Mouse (Mus musculus) frontal cortex, postnatal 36 days (tissue): ENCODE data around the gene Ikzf1.

Experiments
- DNase-seq, 2 experiments: peaks; one replicate each; pipeline ENCODE4 v3.0.0; 2022; ENCODE audit warnings: low spot score in 2 of 2

Gene Ikzf1

DNA sequence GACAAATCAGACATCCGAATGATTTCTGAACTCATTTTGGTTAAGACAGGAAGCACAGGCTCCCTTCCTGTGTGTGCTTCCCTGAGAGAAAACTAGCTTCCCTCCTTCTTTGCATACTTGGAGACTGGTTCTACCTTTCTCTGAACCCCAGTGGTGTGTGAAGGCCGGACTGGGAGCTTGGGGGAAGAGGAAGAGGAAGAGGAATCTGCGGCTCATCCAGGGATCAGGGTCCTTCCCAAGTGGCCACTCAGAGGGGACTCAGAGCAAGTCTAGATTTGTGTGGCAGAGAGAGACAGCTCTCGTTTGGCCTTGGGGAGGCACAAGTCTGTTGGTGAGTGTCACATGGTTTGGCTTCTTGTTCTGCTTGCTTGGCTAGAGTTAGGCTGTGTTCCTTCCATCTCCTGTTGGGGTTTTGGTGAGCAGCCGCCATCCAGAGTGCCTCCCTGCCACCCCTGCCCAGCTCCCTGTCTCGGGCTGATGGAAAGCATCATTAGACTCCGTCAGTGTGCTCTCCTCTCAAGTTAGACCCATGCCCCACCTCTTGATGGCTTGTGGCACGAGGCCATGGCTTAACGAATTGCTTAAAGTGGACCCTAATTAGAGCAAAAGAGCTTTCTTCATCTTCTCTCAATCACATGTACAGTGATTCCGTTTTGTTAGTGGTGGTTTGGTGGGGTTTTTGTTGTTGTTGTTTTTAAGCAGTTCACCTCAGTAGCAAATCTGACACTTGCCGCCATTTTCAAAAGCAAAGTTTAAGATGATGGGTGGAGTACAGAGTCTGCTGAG lies 5.4 kb downstream of the Ikzf1 start:
- no peak for DNase-seq

DNA sequence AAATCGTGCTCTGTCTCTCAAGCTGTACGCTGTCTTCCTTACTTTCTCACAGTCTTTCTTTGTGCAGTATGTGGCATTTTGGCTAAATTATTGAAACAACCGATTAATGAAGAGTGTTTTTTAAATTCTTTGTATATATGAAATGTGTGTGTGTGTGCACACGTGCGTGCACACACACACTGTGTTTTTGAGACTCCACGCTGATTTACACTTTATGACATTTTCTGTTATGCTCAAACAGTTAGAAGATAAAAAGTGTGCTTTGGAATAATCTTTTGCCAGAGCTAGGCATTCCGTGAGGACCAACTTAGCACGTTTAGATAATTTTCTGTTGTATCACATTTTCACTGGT lies 6.0 kb downstream of the Ikzf1 start:
- no peak for DNase-seq

DNA sequence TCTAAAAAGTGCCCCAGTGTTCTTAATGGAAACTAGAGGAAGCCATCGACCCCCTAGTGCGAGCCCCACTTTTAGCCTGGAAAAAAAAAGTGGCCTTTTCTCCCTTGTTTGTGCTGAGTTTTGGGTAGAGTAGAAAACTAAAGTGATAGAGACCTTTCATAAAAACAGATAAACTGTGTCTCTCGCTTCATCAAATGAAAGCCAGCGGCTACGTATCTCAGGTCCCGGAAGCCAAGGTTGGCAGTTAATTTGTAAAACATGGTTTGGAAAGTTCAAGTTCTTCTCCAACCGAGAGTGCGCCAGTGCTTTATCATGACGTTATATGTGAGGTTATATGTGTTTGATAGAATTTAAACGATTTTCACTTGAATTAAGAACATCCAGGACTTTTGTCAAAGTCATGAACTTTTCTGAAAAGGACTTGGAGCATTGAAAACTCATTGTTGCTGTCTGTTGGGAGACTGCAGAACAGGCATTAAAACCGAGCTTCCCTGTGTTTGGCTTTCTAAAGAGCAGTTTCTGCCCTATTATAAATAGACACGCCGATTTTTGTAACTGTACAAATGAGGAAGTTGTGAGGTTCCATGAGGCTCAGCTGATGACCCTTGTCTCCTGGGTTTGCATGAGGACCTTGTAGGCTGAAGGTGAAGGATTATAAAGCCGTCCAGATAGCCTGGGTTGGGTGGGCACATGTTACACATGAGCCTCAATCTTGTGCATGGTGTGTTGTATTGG lies 6.7 kb downstream of the Ikzf1 start:
- DNase-seq = no peak

DNA sequence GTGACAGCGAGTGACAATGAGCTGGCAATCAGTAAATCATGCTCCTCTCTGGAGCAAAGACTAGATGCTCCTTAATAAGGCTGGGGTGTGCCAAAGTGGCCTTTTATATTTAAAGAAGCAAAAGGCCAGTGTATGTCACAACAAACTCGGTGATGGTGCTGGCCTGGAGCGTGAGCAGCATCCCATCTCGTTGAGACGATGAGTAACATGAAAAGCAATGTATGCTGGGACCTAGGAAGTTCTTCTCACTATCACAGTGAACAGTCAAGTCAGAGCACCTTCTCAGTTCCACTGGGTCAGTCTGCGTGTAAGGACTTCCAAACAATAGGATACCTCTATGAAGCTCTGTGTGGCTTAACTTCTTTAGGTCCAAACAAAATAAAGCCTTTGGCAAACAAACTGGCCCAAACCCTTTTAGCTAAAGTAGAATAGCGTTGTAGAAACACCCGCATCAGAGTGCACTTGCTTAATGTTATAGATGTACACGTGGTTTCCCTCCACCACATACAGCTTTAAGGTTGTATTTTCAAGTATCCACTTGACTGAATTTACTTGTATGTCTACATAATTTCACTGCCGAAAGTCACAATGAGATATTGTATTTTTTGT lies 7.9 kb downstream of the Ikzf1 start:
- no peak for DNase-seq

DNA sequence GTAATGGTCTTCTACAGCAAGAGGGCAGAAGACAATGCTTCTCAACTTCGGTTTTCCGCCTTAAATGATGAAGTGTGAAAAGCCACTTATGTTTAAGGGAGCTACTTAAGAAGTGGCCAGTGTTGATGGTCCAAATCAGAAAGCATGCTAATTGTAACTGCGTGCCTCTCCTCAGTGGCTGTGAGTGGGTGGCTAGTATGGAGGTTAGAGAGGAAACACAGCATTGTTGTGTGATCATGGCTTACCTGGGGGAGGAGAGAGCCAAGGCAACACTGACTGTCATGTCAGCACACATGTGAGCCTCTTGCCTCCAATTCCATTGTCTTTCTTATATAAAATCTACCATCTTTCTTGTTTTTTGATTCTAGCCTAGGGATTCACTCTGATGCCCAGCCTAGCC lies 8.6 kb downstream of the Ikzf1 start:
- no peak for DNase-seq

DNA sequence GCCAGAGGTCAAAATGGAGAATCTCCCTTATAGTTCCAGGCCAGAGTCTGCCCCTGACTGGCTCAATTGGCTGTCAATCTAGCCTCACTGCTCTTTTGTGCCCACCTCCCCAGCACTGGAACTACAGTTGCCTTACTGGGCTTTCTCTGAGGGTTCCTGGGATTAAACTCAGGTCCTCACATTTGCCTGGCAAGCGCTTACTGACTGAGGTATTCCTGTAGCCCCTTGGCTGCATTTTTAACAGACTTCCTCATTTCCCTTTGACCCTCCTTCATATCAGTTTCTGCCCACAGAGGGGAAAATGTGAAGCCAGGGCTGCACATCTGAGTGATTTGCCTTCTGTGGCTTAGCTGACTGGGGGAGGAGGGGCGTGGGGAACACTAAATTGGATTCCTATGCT lies 9.3 kb downstream of the Ikzf1 start:
- DNase-seq = no peak

DNA sequence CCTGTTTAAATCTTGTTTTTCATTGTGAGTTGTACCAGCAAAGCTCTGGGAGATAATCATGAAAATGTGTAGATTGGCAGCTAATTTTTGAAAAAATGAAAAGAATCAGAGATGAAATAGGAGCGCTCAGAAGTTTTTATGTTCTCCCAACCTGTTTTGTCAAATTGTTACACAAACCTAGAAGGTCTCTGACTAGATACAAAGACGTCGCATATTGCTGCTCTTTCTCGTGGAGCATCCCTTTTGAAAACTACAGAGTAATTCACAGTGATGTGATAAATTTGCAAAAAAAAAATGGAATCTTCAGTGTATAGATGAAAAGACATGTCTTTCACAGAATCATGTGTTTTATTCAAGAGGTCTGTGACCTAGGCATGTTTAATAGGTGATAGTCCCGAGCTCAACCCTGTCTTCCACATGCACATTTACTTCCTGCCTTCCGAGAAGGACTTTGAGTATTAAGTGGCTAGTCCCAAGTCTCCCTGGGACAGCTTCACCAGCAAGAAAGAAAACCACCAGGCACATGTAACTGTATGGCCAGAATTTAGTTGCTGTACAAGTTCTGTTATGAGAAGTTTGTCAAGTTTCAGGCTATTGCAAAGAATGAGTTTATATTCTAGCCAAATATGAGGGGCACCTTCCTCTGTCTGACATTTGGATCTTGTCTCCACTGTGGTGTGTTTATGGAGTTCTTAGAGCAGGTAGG lies 9.8 kb downstream of the Ikzf1 start:
- no peak for DNase-seq

DNA sequence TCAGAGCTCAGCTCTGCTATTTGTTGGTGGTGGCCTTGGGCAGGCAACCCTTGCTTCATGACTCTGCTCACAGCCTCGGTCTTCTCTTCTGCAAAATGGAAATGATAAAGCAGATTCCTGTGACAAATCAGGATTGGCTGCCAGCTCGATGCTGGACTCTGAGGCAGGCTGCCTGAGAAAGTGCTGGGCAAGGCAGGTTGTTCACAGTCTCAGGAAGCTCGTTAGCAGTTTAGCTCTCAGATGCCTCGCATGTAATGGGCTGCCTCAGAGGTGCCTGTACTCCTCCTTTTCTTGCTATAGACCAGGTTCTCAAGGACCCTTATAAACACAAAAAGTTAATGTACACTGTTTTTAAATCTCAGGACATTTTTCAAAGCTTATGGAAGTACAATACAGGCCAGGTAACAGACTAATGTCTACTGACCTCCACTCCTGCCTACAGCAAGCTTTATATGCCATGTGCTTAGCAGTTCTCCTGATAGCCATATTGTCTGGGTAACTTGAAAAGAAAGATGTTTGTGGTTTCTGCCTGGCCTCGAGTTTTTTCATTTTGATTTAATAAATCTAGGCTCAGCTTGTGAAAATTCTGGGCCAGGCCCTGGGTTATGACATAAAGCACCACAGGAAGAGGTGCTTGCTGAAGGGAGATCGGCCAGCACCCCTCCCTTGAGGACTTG lies 10.5 kb downstream of the Ikzf1 start:
- no peak for DNase-seq

DNA sequence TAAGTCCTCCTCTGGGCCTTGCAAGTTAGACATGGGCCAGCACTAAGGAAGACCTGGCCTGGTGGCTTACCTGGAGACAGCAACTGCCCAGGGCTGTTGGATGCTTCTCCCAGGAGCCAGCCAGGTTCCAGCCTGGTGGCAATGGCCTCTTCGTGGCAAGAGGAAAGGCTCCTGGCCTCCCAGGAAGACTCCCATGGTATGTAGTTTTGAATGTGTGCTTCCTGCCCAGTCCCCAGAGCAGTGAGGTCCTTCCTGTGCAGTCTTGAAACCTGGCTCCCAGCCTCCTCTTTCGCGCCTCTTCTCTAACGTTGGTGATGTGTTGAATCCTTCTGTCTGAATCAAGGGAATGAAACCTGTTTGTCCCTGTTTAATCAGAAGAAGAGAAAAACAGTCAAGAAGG lies 11.1 kb downstream of the Ikzf1 start:
- no peak for DNase-seq

DNA sequence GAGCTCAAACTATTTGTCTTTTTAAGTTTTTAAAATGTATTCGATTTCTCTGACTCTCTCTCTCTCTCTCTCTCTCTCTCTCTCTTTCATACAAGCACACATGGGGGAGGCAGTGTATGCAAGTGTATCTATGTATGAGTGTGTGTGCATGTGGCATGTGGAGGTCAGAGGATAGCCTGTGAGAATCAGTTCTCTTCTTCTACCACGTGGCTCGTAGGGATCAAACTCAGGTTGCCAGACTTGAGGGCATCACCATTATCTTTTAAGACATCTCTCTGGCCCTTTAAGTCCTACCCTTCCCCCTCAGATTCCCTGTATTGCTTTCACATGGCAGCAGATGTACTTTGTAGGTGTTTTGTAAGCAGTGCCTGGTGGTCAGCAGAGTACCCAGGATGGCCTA lies 12.0 kb downstream of the Ikzf1 start:
- DNase-seq = no peak

DNA sequence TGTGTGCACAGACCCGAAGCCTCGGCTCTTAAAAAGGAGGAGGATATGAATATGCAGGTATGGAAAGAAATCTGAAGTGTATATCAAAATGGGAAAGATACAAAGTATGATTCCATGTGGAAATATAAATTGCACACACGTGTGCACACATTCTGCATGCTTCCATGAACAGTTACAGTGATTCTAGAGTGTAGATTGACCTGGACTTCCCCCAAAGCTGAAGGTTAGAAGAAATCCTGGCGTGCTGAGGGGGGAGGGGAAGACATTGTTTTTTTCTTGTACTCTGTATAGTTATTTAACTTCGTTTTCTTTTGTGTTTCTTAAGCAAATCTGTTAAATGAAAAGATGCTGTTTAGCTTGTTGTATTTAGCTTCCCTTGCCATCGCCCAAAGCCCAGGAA lies 16.6 kb downstream of the Ikzf1 start:
- no peak for DNase-seq

DNA sequence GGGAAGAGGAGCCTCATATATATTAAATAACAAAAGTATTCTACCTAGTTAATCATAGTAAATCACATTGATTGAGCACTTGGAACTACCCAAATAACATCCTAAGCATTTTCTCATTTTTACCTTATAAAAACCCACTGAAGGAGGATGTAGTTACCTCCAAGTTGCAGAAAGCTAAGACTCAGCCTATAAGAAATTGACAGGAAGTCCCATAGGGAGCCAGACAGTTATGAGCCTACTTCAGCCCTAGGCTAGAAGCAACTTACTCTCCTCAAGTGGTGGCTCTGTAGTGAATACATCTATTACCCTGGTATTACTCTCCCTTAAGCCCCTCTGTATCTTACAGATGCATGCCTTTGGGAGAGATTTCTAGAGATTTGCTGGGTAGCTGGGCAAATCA lies 19.0 kb downstream of the Ikzf1 start:
- no peak for DNase-seq

DNA sequence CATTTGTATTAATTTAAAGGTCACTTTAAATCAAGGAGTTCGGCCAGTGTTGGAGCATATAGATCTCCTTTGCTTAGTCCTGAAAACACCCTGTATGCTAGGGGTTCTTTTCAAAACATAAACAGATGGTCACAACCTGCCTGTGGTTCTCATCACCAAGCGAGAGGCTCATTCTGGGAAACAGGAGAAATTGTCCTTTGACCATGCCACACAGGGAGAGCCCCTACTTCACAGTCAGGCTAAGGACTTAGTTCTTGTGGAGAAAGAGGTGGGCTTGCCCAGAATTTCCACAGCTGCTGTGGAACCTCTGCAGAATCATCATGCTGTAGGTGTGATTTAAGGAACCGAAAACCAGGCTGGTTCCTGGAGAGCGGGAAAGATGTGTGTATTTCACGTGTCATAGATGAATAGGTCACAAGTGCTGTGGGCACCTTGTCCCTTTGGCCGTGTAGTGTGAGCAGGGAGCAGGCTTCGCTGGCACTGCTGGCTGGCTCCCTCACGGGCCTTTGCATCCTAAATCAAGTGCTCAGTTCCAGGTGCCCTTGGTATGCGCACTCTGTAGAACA lies 23.4 kb downstream of the Ikzf1 start:
- no peak for DNase-seq

DNA sequence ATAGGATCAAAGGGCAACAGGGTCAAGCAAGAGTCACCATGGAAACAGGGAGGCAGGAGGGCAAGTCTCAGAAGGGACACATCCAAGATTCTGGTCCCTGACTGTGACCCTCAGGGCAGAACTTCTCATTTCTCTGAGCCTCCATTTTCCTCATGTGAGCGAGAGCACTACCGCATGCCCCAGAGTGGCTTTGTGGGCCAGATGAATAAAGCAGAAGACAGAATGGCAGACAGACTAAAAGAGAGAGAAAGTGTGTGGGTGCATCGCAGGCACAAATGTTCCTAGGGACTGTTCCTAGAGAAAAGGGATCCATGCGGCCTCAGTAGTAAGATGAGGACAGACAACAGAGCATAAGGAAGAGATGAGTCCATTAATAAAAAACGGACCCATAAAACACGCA lies 24.5 kb downstream of the Ikzf1 start:
- no peak for DNase-seq

DNA sequence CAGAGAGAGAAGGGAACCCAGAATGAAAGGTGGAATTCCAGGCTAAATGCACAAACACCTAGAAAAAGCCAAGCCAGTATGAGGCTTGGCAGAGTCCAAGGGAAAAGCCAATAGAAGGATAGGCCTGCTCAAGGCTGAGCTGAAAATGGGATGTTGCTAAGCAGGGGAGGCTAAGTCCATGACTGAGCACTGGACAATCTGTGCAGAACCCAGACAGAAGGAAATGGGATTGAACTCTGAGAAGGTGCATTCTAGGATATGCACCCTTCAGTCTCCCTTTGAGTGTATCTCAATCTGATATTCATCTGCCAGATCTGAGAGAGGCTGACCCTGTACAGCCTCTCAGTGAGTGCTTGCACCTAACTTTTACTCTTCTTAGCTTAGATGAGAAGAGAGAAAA lies 25.9 kb downstream of the Ikzf1 start:
- DNase-seq = no peak

DNA sequence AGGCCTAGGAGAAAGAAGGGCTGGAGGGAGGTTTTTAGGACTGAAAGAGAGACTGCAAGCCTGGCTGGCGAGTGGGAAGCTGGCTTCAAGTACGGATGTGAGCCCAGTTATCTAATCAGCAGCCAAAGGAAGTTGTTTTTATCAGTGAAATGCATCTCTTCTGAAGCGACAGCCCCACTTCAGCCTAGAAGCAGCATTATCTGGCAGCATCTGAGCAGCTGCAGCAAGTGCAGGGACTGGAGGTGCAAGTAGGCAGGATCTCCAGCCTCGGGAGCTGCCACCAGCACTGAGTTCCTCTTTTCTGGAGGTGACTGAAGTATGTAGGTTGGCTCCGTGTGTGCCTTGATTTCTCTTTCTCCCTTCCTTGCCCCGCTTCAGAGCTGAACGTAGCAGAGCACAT lies 26.9 kb downstream of the Ikzf1 start:
- no peak for DNase-seq

DNA sequence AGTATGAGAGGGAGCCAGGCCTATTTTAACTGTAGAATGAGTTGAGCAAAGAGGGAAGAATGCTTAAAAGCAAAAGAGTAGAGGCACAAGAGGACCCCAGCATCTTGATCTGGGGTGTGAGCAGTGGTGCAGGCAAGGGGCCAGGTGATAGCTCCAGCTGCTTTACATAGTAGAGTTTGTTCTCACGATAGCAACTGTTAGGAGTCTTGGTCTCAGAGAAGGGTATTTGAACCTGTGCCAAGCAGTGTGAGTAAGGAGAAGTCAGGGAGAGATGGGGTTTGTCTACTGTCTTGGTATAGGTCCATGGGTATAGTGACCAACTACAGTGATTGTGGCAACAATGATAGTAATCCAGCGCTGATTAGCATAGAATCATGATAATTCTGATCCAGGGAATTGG lies 29.9 kb downstream of the Ikzf1 start:
- DNase-seq = no peak

DNA sequence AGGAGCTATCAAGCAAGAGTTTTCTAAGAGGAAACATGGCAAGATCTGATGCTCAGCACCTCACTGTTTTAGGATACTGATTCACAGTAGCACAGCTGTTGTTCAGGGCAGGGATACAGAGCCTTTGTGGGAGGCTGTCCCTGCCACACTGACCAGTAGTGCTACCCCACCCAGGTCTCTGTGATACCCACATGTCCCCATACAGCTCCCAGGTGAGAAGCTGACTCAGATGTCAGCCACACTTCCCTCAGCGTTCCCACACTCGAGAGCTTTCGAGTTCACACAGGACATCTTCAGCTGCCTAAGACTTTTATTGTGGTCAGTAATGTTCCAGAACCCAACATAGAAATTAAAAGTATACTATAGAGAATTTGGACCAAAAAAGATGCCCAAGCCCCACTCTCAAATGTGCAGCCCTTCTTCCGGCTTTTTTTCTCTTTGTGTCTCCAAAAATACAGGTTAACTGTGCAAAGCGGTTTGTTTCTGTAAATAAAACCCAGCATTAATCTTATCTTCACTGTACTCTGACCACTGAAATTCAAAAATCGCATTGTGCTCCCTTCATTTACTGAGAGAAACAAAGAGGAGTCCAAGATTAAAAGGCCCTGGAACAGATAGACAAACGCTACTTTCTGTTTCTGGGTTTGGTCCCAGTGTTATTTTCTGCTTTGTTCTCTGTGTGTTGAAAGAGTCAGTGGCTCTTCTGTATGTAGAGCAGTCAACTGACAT lies 31.3 kb downstream of the Ikzf1 start:
- DNase-seq = no peak

DNA sequence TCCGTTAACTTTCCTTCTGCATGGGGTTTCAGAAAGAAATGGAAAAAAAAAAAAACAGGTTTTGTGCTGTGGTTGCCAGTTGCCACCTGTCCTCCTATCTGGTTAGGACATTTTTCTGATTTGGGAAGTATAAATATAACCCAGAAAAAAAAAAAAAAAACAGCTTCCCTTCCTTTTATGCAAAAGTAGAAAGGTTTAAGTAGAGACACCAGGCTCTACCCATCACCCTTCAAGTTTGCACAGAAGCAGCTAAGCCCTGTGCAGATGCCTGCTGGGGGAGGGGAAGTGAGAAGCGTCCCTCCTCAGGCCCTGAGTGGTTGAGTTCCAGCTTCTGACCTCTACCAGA lies 31.9 kb downstream of the Ikzf1 start:
- no peak for DNase-seq

DNA sequence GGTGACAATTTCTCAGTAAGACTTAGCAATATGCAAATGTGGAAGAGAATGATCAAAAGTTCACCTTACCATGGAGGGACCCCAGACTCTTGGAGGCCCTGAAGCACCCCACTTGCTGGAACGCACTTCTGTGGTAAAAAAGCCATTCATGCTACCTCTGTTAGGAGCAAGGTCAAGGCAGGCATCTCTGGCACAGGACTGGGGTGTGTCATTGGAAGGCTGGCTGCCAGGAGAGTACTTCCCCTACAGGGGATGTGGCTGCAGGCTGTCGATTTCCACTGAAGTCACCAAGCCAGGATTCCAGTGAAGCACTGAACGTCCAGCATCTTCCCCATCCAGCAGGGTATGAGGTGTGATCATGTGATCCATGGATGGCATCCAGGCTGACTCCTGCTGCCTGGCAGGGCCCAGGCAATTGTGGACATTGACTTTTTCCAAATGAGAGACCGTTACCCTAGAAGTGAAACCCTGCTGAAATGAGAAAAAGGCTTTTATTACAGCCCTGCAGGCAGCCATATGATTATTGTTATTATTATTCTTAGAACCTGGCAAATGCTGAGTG lies 32.9 kb downstream of the Ikzf1 start:
- no peak for DNase-seq

DNA sequence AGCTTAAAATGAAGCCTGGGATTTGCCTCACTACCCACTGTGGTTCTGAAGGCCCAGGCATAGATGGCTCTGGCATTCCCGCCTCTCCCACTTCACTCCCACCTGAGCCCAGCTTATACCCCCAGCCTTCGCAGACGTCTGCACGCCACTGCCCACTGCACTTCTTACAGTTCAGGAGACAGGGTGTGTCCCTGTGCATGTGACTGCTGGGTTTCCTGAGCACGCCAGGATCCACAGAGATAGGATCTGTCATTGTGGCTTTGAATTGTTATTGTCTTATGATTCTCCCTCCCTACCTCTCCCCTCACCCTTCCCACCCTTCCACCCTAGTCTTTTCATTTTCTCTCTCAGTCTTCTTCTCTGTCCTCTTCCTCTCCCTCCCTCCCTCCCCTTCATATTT lies 34.9 kb downstream of the Ikzf1 start:
- DNase-seq = no peak
